Mouse (Mus musculus) heart, postnatal 0 days (tissue): ENCODE measurements at regions not wholly inside any gene's neighbourhood (a gene's known extent, or its start where the extent isn't known, plus 50 kb on each side); places are given as distances from the start of the nearest gene placed in this dataset.

ENCODE experiments used
- CTCF ChIP-seq: IDR thresholded peaks from 2 replicates; pipeline ENCODE4 v1.5.1; 2016; ENCODE audit warnings: antibody characterized with exemption, control low read depth, low read depth
- EP300 ChIP-seq: IDR thresholded peaks from 2 replicates; pipeline ENCODE4 v1.6.1; 2016; ENCODE audit warnings: antibody characterized with exemption, low read depth

GRCm38 (mm10) chr3:119950070-119950469 lies 165.8 kb upstream of the Ptbp2 start:
- TF ChIP-seq CTCF (no peak), EP300 (no peak)
